Mouse (Mus musculus) stomach, embryonic 15.5 days (tissue): ENCODE results near the gene Ptprn2. TPM values are rescaled to one million over a fixed set of nuclear protein-coding genes. Genes with fewer than 3 reads are reported as not detected.

ENCODE experiments used
- ATAC-seq: fragments of 200-750 bp; cut with Nextera tagmentation; 2 replicates; pipeline ENCODE4 v1.8.0; 2017; ENCODE audit warnings: low read depth, moderate number of reproducible peaks, moderate TSS enrichment; ENCODE audit not compliant: insufficient read depth, low FRiP score
- H3K27ac ChIP-seq: fragments of 300-500 bp; sonication (generic); 2 replicates; pipeline ENCODE4 v1.5.1; 2015; ENCODE audit warnings: mild to moderate bottlenecking, inconsistent platforms
- H3K27me3 ChIP-seq: fragments of 300-500 bp; sonication (generic); replicated peaks from 2 replicates; pipeline ENCODE4 v1.6.1; 2015; ENCODE audit warnings: inconsistent platforms
- H3K36me3 ChIP-seq: fragments of 300-500 bp; sonication (generic); 2 replicates; pipeline ENCODE4 v1.6.1; 2015; ENCODE audit warnings: inconsistent platforms
- H3K4me1 ChIP-seq: fragments of 300-500 bp; sonication (generic); 2 replicates; pipeline ENCODE4 v1.6.1; 2015; ENCODE audit warnings: inconsistent platforms
- H3K4me2 ChIP-seq: fragments of 300-500 bp; sonication (generic); 2 replicates; pipeline ENCODE4 v1.6.1; 2015; ENCODE audit warnings: mild to moderate bottlenecking, inconsistent platforms
- H3K4me3 ChIP-seq: fragments of 300-500 bp; sonication (generic); replicated peaks from 2 replicates; pipeline ENCODE4 v1.5.1; 2015; ENCODE audit warnings: inconsistent platforms
- H3K9ac ChIP-seq: fragments of 300-500 bp; sonication (generic); 2 replicates; pipeline ENCODE4 v1.6.1; 2015; ENCODE audit warnings: inconsistent platforms
- H3K9me3 ChIP-seq: fragments of 300-500 bp; sonication (generic); 2 replicates; pipeline ENCODE4 v1.6.1; 2016; ENCODE audit warnings: inconsistent platforms
- WGBS: fragments of 180-500 bp; shearing (Covaris S2); methylation state at CpG from one replicate; pipeline ENCODE4 v1.1.7; 2015; 5-methylcytosine and 5-hydroxymethylcytosine counted together
- polyA plus RNA-seq: library from polyadenylated mRNA; unstranded; fragments of >200 nt; fragmentation: Nextera tagmentation; extraction: Ambion mirVana; gene quantifications from 2 replicates; pipeline ENCODE4 v1.2.1, GENCODE M21; 2015

Gene Ptprn2
- polyA plus RNA-seq, 1 experiment from 2014 or later, result 3.7 TPM

DNA sequence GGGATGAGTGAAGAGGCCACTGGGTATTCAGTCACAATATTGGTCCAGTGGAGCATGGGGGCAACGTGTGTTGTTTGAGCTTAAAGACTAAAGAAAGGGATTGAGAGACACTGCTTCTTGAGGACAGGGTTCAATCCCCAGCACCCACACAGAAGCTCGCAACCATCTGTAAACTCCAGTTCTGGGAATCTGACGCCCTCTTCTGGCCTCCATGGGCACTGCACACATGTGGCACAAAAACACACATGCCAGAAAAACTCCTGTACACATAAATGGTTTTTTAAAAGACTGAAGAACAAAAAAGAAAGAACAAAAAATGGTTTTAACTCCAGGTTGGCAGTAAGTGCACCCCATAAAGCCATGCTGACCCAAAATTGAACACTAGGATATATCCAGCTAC lies 701.6 kb downstream of the Ptprn2 start:
- 81% methylated on average over 3 of the region's 3 CpGs for WGBS

DNA sequence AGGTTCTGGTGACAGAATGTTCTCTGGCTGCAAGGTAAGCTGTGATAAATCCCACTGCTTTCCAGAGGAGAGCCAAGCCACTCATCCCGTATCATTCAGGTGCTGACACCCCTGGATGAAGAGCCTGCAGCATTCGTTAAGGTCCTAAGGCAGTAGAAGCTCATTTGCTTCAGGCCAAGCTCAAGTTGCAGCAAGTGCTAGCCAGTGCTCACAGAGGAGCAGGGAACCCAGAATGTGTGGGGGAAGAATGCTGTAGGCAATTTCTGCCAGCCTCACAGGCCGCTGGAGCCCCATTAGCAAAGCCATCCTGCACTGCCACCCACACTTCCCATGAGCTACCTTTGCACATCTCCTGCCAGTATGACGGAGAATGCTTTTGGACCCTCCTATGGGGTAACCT lies 706.5 kb downstream of the Ptprn2 start:
- no peak for ATAC-seq
- no peaks in the 10 kb centered on the region for H3K27me3 ChIP-seq
- H3K4me1 ChIP-seq, result no peaks in the 10 kb centered on the region
- H3K4me3 ChIP-seq, result no peak overlapping the region
- no peak overlapping the region for H3K9ac ChIP-seq
- H3K27ac ChIP-seq, result no peak overlapping the region
- WGBS, result 86% methylated on average over 4 of the region's 4 CpGs
- H3K36me3 ChIP-seq, result no peaks in the 10 kb centered on the region
- H3K4me2 ChIP-seq, result no peak overlapping the region
- no peaks in the 10 kb centered on the region for H3K9me3 ChIP-seq

More for the DNA sequence above, 701.6 kb downstream of the Ptprn2 start:
- Histone ChIP-seq H3K36me3 (no peaks in the 10 kb centered on the region), H3K4me1 (no peaks in the 10 kb centered on the region), H3K9ac (no peak overlapping the region), H3K4me2 (no peak overlapping the region), H3K9me3 (no peaks in the 10 kb centered on the region), H3K4me3 (no peak overlapping the region), H3K27ac (no peak overlapping the region), H3K27me3 (no peaks in the 10 kb centered on the region)
- ATAC-seq, result no peak

DNA sequence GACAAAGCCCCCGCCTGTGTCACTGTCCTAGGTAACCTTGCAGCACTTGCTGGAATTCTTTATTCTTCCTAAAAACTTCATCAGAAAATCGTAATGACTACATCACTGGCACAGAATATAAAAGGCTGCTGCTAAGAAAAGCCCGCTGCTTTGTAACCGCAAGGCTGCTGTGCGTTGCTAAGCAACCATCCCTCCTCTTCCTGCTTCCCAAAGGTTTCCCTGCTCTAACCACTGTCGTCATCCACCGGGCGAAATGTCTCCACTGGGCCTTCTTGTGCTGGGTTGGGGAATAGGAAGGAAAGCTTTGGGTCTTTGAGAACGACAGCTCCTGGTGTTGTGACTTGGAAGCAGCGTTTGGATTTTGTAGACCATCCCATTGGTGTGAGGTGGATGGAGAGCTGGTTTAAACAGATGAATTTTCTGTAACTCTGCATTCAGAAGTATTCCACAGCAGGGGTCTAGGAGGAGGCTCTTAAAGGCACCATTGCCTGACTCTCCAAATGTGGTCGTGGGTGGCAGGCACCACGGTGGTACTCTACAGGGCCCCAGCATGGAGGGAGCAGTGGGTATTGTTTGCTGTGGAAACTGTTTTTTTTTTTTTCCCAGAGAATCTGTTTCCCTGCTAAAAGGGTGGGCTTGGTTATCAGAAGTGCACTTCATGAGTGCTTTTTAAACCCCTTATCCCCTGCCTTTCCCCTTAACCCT lies 711.4 kb downstream of the Ptprn2 start:
- H3K4me2 ChIP-seq, result no peak overlapping the region
- H3K9me3 ChIP-seq, result no peaks in the 10 kb centered on the region
- H3K4me1 ChIP-seq, result no peaks in the 10 kb centered on the region
- no peak overlapping the region for H3K4me3 ChIP-seq
- no peak overlapping the region for H3K27ac ChIP-seq
- 19% methylated on average over 12 of the region's 12 CpGs for WGBS
- ATAC-seq, result no peak
- H3K9ac ChIP-seq, result no peak overlapping the region
- H3K27me3 ChIP-seq, result no peaks in the 10 kb centered on the region
- H3K36me3 ChIP-seq, result no peaks in the 10 kb centered on the region

DNA sequence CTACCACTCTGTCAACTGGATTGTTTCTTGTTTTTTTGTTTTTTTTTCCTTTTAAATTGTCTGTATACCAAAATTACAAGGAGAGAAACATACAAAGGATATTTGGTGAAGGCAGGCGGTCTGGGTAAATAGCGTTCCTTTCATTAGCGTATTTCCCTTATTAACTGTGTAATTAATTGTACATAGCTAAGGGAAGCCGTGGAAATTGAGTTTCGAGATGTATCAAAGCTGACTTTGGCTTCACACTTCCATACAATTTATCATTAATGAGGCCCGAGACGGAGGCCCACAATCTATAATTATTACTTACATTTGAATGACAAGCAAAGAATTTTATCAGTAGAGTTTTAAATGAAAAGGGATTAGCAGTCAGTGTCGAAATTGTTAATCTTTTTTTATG lies 712.6 kb downstream of the Ptprn2 start:
- no peak overlapping the region for H3K27ac ChIP-seq
- no peaks in the 10 kb centered on the region for H3K36me3 ChIP-seq
- H3K4me2 ChIP-seq, result no peak overlapping the region
- H3K9me3 ChIP-seq, result no peaks in the 10 kb centered on the region
- no peaks in the 10 kb centered on the region for H3K27me3 ChIP-seq
- H3K9ac ChIP-seq, result no peak overlapping the region
- H3K4me3 ChIP-seq, result no peak overlapping the region
- no peak for ATAC-seq
- WGBS, result 85% methylated on average over 8 of the region's 8 CpGs
- no peaks in the 10 kb centered on the region for H3K4me1 ChIP-seq

DNA sequence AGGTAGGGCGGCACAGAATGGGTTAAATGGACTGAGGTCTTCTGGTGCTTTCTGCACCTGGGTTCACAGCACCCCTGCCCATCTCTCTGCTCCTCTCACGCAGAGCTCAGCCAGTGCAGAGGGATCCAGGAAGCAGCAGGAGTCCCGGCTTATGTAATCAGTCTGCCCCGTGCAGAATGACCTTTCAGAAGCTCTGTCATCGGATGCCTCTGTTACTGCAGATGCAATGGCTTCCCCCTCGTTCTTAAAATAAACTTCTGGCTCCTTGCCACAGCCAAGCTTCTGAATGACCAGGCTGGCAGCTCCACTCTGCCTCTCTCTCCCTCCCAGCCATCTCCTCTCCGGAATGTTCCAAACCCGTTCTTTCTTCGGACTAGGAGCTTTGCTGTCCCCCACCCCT lies 714.6 kb downstream of the Ptprn2 start:
- Histone ChIP-seq H3K4me2 (0 out of 2 replicates have a peak overlapping the region, but pooled peaks have one; percentile 0), H3K4me1 (no peaks in the 10 kb centered on the region), H3K9ac (no peak overlapping the region), H3K9me3 (no peaks in the 10 kb centered on the region), H3K4me3 (no peak overlapping the region), H3K27ac (no peak overlapping the region), H3K27me3 (no peaks in the 10 kb centered on the region), H3K36me3 (no peaks in the 10 kb centered on the region)
- 12% methylated on average over 9 of the region's 9 CpGs for WGBS
- peak; percentile 74 for ATAC-seq

DNA sequence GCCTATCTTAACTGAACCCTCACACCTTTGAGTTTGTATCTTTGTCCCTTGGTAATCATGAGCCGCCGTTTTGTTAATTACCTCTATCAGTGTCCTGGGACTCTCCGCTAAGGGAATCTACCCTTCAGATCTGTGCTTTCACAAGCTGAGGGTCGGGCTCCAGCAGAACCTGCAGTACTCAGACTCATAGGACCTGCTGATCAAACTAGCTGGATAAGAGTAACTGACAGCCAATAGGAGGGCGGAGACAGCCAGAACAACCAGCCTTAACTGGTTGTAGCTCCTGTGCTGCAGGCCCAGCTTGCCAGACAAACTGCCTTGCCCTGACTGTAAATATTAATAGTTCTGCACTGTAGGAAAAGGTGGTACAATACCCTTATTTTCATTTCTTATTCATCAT lies 715.1 kb downstream of the Ptprn2 start:
- peak; percentile 81 for ATAC-seq
- 53% methylated on average over 5 of the region's 5 CpGs for WGBS
- no peak overlapping the region for H3K9ac ChIP-seq
- no peaks in the 10 kb centered on the region for H3K27me3 ChIP-seq
- H3K36me3 ChIP-seq, result no peaks in the 10 kb centered on the region
- H3K4me2 ChIP-seq, result no peak overlapping the region
- H3K4me1 ChIP-seq, result no peaks in the 10 kb centered on the region
- no peak overlapping the region for H3K27ac ChIP-seq
- H3K9me3 ChIP-seq, result no peaks in the 10 kb centered on the region
- H3K4me3 ChIP-seq, result no peak overlapping the region

DNA sequence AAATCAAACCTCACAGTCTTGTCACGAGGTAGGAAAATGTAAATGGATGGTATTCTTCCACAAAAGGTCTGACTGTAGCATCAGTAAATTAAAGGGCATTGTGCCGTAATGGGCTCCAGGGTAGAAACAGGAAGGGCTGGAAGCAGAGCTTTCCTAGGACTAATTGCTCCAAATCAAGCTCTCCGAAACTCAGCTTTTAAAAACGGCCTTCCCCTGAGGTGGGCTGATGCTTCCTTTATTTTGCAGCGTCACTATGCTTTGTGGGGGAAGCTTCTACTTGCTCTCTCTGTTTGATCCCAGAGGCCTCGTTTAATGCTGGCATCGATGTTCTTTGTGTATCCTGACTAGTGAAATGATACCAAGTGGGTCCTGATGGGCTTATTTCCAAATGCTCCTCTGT lies 718.0 kb downstream of the Ptprn2 start:
- no peaks in the 10 kb centered on the region for H3K36me3 ChIP-seq
- no peaks in the 10 kb centered on the region for H3K4me1 ChIP-seq
- H3K9me3 ChIP-seq, result no peaks in the 10 kb centered on the region
- H3K4me2 ChIP-seq, result no peak overlapping the region
- ATAC-seq, result no peak
- WGBS, result 68% methylated on average over 7 of the region's 7 CpGs
- H3K9ac ChIP-seq, result no peak overlapping the region
- H3K4me3 ChIP-seq, result no peak overlapping the region
- H3K27me3 ChIP-seq, result no peaks in the 10 kb centered on the region
- no peak overlapping the region for H3K27ac ChIP-seq

DNA sequence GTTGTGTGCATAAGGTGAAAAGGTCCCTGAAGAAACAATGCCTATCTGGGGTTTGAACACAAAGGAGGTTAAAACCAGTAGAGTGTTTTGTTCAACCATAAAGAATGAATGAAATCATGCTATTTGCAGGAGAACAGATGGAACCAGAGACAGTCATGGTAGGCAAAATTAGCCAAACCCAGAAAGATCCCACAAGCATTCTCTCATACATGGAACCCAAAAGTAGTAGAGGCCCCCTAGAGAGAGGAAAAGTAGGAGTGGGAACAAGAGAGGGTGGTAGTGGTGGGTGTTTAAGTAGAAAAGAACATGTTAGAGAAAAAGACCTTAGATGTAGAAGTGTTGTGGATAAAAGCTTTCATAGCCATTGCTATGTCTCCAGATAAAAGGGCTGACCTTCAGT lies 719.4 kb downstream of the Ptprn2 start:
- H3K36me3 ChIP-seq, result no peaks in the 10 kb centered on the region
- no peak overlapping the region for H3K9ac ChIP-seq
- H3K4me1 ChIP-seq, result no peaks in the 10 kb centered on the region
- ATAC-seq, result no peak
- H3K9me3 ChIP-seq, result no peaks in the 10 kb centered on the region
- H3K4me3 ChIP-seq, result no peak overlapping the region
- H3K27me3 ChIP-seq, result no peaks in the 10 kb centered on the region
- no peak overlapping the region for H3K27ac ChIP-seq
- H3K4me2 ChIP-seq, result no peak overlapping the region

DNA sequence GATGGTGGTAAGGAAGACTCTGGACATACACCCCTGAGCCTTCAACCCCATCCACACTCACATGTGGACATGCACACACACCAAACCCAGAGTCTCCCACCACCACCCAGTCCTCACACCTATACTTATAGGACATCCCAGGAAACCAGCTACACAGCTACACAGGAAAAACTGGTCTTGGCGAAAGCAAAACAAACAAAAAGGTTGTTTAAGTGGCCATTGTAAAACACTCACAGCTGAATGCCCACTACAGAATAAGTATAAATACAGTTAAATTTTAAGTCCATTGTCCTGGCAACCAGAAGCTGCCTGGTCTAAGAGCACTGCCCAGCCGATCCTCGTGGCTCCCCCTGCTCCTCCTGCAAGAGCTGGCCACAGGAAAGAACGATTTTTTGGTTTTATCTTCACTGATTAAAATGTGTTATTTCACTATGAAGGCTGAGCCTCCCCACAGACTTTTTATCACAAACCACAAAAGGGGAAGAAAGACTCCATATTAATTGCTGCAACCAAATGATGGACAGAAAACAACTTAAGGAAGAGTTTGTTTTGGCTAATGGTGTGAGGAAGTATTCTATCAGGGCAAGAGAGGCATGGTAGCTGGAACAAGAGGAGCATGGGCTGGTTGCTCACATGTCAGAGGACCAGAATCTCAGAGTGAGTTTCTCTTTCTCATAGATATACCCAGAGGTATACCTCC lies 722.1 kb downstream of the Ptprn2 start:
- no peak for ATAC-seq
- Histone ChIP-seq H3K27me3 (no peaks in the 10 kb centered on the region), H3K9me3 (no peaks in the 10 kb centered on the region), H3K36me3 (no peaks in the 10 kb centered on the region), H3K4me2 (no peak overlapping the region), H3K9ac (no peak overlapping the region), H3K4me1 (no peaks in the 10 kb centered on the region), H3K27ac (no peak overlapping the region), H3K4me3 (no peak overlapping the region)
- 48% methylated on average over 4 of the region's 4 CpGs for WGBS

DNA sequence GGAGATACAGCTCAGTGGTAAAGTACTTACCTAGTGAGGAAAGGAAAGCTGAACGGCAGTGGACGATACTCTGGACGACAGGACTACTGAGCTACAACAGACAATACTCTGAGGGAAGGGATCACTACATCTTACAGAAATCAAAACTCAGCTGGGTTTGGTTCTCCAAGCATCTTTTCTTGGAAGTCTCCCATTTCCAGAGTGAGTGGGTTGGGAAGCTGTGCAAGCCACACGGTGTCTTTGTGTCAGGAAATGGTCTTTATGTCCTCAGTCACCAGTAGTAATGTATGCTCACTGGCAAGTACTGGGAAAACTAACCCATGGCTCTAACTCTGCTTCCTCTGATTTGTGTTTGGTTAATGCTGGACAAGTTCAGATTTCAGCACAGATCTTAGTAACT lies 724.9 kb downstream of the Ptprn2 start:
- Histone ChIP-seq H3K4me1 (no peaks in the 10 kb centered on the region), H3K4me2 (no peak overlapping the region), H3K36me3 (no peaks in the 10 kb centered on the region), H3K9ac (no peak overlapping the region), H3K9me3 (no peaks in the 10 kb centered on the region), H3K4me3 (no peak overlapping the region), H3K27me3 (no peaks in the 10 kb centered on the region), H3K27ac (no peak overlapping the region)
- 87% methylated on average over 4 of the region's 4 CpGs for whole genome bisulfite sequencing
- no peak for ATAC-seq

DNA sequence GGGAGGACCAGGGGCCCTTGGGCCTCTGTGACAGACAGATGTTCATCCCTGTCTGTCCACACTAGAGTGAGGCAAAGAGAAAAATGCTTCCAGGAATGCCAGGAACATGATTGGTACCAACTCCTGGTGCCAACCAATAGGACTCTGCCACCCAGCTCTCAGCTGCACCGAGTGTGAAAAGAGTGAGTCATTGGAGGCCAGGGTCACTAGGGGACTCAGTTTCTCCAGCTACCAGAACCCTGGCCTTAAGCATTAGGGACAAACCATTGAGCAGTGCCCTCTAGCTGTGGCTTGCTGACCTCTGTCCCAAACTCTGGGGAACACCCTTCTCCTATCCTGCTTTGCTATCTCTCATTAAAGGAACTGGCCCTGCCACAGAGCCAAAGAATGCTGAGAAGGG lies 728.0 kb downstream of the Ptprn2 start:
- Histone ChIP-seq H3K4me2 (no peak overlapping the region), H3K4me1 (no peaks in the 10 kb centered on the region), H3K9me3 (no peaks in the 10 kb centered on the region), H3K4me3 (no peak overlapping the region), H3K36me3 (no peaks in the 10 kb centered on the region), H3K27me3 (no peaks in the 10 kb centered on the region), H3K27ac (no peak overlapping the region), H3K9ac (no peak overlapping the region)
- whole genome bisulfite sequencing, result 72% methylated on average over 1 of the region's 1 CpGs
- ATAC-seq, result no peak

DNA sequence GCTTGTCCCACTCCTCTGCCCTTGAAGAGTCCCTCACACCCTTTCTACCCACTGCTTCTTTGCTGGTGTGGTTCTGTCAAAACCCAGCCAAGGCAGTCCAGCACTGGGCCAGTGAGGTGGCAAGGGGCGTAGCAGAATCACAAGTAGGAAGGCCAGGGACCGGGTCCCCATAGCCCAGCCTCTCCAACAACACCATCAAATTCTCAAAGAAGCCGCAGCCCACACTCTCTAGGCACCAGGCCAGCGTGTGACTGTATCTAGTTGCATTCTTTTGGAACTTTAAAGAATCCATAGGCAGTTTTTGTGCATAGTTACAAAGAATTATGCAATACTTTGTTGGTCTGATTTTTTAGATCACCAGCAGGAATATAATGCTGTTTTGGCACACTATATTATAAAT lies 728.8 kb downstream of the Ptprn2 start:
- WGBS, result 67% methylated on average over 4 of the region's 4 CpGs
- no peak for ATAC-seq

More for the DNA sequence above, 728.8 kb downstream of the Ptprn2 start:
- Histone ChIP-seq H3K4me2 (no peak overlapping the region), H3K36me3 (no peaks in the 10 kb centered on the region), H3K27me3 (no peaks in the 10 kb centered on the region), H3K9ac (no peak overlapping the region), H3K4me1 (no peaks in the 10 kb centered on the region), H3K4me3 (no peak overlapping the region), H3K27ac (no peak overlapping the region), H3K9me3 (no peaks in the 10 kb centered on the region)
